Mouse (Mus musculus) embryonic fibroblast, embryonic 13.5 days (primary cell): ENCODE measurements at regions not wholly inside any gene's neighbourhood (a gene's known extent, or its start where the extent isn't known, plus 50 kb on each side); places are given as distances from the start of the nearest gene placed in this dataset.

Source experiments
- CTCF ChIP-seq: IDR thresholded peaks from 2 replicates; pipeline ENCODE4 v1.5.1; 2011; ENCODE audit warnings: mild to moderate bottlenecking, control low read depth, low read length, moderate library complexity, borderline replicate concordance; ENCODE audit not compliant: insufficient read depth
- POLR2A ChIP-seq: IDR thresholded peaks from 2 replicates; pipeline ENCODE4 v1.6.1; 2011; ENCODE audit warnings: low read depth, mild to moderate bottlenecking, control low read depth, low read length, moderate library complexity

- TF ChIP-seq CTCF, result no peak
- TF ChIP-seq POLR2A, result no peak
These were observed 2785.4 kb upstream of the 5930422O12Rik start for GRCm38 (mm10) chr8:30642866-30643690.
